Mouse (Mus musculus): ENCODE data around the gene Ankrd13c. TPM values are rescaled to one million over a fixed set of nuclear protein-coding genes. Genes with fewer than 3 reads are reported as not detected.

Gene Ankrd13c
- polyA plus RNA-seq, 1 experiment, result 71.7 TPM

DNA sequence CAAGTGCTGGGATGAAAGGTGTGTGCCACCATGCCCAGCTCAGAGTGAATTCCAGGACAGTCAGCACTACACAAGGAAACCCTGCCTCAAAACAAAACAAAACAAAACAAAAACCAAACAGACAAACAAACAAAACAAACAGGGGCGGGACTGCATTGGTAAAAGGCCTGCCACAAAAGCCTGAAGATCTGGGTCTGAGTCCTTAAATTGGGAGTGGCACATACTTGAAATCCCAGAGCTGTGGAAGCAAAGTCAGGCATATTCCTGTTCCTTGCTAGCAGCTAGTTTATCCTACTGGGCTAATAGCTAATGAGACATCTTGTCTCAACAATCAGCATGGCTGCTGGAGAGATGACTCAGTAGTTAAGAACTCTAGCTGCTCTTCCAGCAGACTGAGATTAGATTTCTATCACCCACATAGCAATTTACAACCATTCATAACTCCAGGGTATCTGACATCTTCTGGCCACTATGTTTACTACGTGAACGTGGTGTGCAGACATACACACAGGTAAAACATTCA, 12.7 kb upstream of the Ankrd13c start:
- Histone ChIP-seq H3K4me3 (ENCODE audit: low read depth, low read length) (no peak overlapping the region), H3K27ac (ENCODE audit: insufficient read depth, low read length) (peak overlapping the region; percentile 2; the same call in 1 of the 2 replicates), H3K9me3 (replicated peaks; ENCODE audit: control insufficient read depth, insufficient read depth, low read length, poor library complexity, severe bottlenecking) (no peaks in the 10 kb centered on the region), H3K4me1 (ENCODE audit: control insufficient read depth, insufficient read depth, low read length) (peaks cover 5% of the 10 kb centered on the region), H3K36me3 (ENCODE audit: control insufficient read depth, insufficient read depth, low read length, poor library complexity, severe bottlenecking) (no peaks in the 10 kb centered on the region), H3K9ac (ENCODE audit: low read depth, poor library complexity, severe bottlenecking) (no peak overlapping the region), H3K27me3 (ENCODE audit: control insufficient read depth, insufficient read depth, low read length, poor library complexity, severe bottlenecking) (no peaks in the 10 kb centered on the region)
- TF ChIP-seq EP300 (IDR thresholded peaks at IDR 0.05; ENCODE audit: insufficient read depth, low read depth, low read length), result no peak
- no peak for TF ChIP-seq POLR2A (IDR thresholded peaks at IDR 0.05; ENCODE audit: insufficient read depth, low read length)
- no peak for TF ChIP-seq CTCF (IDR thresholded peaks at IDR 0.05; ENCODE audit: low read depth, low read length)

DNA sequence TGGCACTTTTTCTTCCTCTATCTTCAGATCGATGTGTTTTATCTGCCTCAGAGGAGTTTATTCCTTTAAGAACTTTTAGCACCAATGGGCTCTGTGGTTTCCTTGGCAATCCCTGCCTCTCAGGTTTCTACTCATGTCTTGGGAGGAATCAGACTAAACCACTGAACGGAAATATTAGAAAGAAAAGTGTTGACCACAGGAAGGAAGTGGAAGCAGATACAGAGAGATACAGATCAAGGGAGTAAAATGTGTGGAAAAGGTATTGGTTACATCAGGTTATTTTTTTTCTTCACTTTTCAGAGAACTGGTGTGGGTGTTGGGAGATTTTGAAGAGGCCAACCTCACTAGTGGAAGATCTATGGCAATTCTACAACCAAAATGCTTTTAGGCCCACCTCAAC, 8.5 kb upstream of the Ankrd13c start:
- Histone ChIP-seq H3K9ac (ENCODE audit: low read depth, poor library complexity, severe bottlenecking) (no peak overlapping the region), H3K9me3 (replicated peaks; ENCODE audit: control insufficient read depth, insufficient read depth, low read length, poor library complexity, severe bottlenecking) (no peaks in the 10 kb centered on the region), H3K27ac (ENCODE audit: insufficient read depth, low read length) (no peak overlapping the region), H3K4me1 (ENCODE audit: control insufficient read depth, insufficient read depth, low read length) (no peaks in the 10 kb centered on the region), H3K36me3 (ENCODE audit: control insufficient read depth, insufficient read depth, low read length, poor library complexity, severe bottlenecking) (no peaks in the 10 kb centered on the region), H3K27me3 (ENCODE audit: control insufficient read depth, insufficient read depth, low read length, poor library complexity, severe bottlenecking) (no peaks in the 10 kb centered on the region), H3K4me3 (ENCODE audit: low read depth, low read length) (no peak overlapping the region)
- TF ChIP-seq CTCF (IDR thresholded peaks at IDR 0.05; ENCODE audit: low read depth, low read length), result no peak
- TF ChIP-seq EP300 (IDR thresholded peaks at IDR 0.05; ENCODE audit: insufficient read depth, low read depth, low read length), result no peak
- TF ChIP-seq POLR2A (IDR thresholded peaks at IDR 0.05; ENCODE audit: insufficient read depth, low read length), result no peak

DNA sequence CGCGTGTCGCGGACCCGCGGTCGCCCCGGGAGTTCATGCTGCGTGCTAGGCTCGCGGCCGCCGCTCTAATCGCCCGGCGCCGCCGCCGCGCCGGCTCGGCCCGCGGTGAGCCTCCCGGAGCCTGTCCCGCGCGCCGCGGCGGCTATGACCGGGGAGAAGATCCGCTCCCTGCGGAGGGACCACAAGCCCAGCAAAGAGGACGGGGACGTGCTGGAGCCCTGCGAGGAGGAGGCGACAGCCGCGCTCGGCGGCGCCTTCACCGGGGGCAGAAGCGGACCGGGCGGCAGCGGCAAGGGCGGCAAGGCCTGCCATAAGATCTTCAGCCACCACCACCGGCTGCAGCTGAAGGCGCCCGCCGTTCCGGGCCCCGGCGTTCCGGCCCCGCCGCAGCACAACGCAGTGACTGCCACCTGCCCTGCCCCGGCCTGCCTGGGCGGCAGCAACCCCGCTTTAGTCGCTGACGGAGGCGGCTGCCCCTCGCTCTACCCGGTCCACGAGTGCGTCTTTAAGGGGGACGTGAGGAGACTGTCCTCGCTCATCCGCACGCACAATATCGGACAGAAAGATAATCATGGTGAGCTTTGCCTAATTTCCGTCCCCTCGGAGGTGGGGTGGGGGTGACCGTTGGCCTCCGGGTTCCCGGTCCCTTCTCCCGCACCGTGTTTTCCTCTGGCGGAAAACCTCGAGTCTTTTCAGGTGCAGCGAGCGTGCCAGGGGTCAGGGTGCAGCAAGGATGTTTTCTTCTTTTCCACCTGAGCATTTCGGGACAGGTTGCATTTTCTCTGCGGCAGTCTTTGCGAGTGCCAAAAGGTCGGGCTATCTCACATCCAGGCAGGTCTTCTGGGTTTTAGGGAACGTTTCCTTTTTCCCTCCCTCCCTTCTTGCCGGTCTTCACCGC, 593 bp downstream of the Ankrd13c start:
- Histone ChIP-seq H3K4me1 (ENCODE audit: control insufficient read depth, insufficient read depth, low read length) (no peaks in the 10 kb centered on the region), H3K9ac (ENCODE audit: low read depth, poor library complexity, severe bottlenecking) (peak overlapping the region; percentile 95), H3K27me3 (ENCODE audit: control insufficient read depth, insufficient read depth, low read length, poor library complexity, severe bottlenecking) (no peaks in the 10 kb centered on the region), H3K36me3 (ENCODE audit: control insufficient read depth, insufficient read depth, low read length, poor library complexity, severe bottlenecking) (peaks cover 6% of the 10 kb centered on the region; the same call in 1 of the 2 replicates), H3K27ac (ENCODE audit: insufficient read depth, low read length) (no peak overlapping the region), H3K9me3 (replicated peaks; ENCODE audit: control insufficient read depth, insufficient read depth, low read length, poor library complexity, severe bottlenecking) (no peaks in the 10 kb centered on the region), H3K4me3 (ENCODE audit: low read depth, low read length) (peak overlapping the region; percentile 94)
- no peak for TF ChIP-seq CTCF (IDR thresholded peaks at IDR 0.05; ENCODE audit: low read depth, low read length)

- Histone ChIP-seq H3K27ac (ENCODE audit: insufficient read depth, low read length) (no peak overlapping the region), H3K4me3 (ENCODE audit: low read depth, low read length) (no peak overlapping the region), H3K4me1 (ENCODE audit: control insufficient read depth, insufficient read depth, low read length) (no peaks in the 10 kb centered on the region), H3K9me3 (replicated peaks; ENCODE audit: control insufficient read depth, insufficient read depth, low read length, poor library complexity, severe bottlenecking) (no peaks in the 10 kb centered on the region), H3K36me3 (ENCODE audit: control insufficient read depth, insufficient read depth, low read length, poor library complexity, severe bottlenecking) (peaks cover 6% of the 10 kb centered on the region; the same call in 1 of the 2 replicates), H3K9ac (ENCODE audit: low read depth, poor library complexity, severe bottlenecking) (no peak overlapping the region), H3K27me3 (ENCODE audit: control insufficient read depth, insufficient read depth, low read length, poor library complexity, severe bottlenecking) (no peaks in the 10 kb centered on the region)
- TF ChIP-seq EP300 (IDR thresholded peaks at IDR 0.05; ENCODE audit: insufficient read depth, low read depth, low read length) (no peak), CTCF (IDR thresholded peaks at IDR 0.05; ENCODE audit: low read depth, low read length) (no peak), POLR2A (IDR thresholded peaks at IDR 0.05; ENCODE audit: insufficient read depth, low read length) (no peak)
These were observed 5.7 kb downstream of the Ankrd13c start for GRCm38 (mm10) chr3:157952716-157953115.

DNA sequence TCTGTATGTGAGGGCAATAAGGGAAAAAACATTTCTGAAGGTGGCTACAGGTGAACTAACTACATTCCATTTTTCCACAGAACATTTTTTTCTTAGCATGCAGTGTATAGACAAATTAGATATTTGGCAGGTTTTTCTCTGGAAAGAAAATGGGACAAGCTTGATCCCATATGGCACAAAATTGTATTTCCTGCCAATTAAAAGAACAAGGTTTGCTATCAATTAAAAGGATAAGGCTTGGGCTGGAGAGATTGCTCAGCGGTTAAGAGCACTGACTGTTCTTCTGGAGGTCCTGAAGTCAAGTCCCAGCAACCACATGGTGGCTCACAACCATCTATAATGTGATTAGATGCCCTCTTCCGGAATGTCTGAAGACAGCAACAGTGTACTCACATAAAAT, 8.4 kb downstream of the Ankrd13c start:
- Histone ChIP-seq H3K27ac (ENCODE audit: insufficient read depth, low read length) (no peak overlapping the region), H3K9ac (ENCODE audit: low read depth, poor library complexity, severe bottlenecking) (no peak overlapping the region), H3K36me3 (ENCODE audit: control insufficient read depth, insufficient read depth, low read length, poor library complexity, severe bottlenecking) (peaks cover 4% of the 10 kb centered on the region; the same call in 1 of the 2 replicates), H3K4me3 (ENCODE audit: low read depth, low read length) (no peak overlapping the region), H3K27me3 (ENCODE audit: control insufficient read depth, insufficient read depth, low read length, poor library complexity, severe bottlenecking) (no peaks in the 10 kb centered on the region), H3K9me3 (replicated peaks; ENCODE audit: control insufficient read depth, insufficient read depth, low read length, poor library complexity, severe bottlenecking) (0 out of 2 replicates have a peak, but pooled peaks cover 4% of the 10 kb centered on the region), H3K4me1 (ENCODE audit: control insufficient read depth, insufficient read depth, low read length) (no peaks in the 10 kb centered on the region)
- no peak for TF ChIP-seq POLR2A (IDR thresholded peaks at IDR 0.05; ENCODE audit: insufficient read depth, low read length)
- no peak for TF ChIP-seq CTCF (IDR thresholded peaks at IDR 0.05; ENCODE audit: low read depth, low read length)
- no peak for TF ChIP-seq EP300 (IDR thresholded peaks at IDR 0.05; ENCODE audit: insufficient read depth, low read depth, low read length)

DNA sequence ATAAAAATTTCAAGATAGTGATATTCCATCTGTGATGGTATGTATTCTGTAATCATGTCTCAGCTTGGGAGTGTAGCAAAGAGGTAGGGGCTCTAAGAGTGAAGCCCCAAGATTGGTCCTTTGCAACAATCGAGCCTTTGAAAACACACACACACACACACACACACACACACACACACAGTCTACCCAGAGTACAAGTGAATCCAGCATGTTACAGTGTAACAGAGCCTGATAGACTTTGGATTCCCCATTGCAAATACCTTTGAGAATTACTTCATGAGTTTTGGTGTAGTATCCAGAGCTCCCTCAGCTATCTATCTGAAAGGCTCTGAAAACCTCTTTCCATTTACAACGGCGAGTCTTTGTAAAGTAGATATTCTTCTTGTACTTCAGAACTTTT, 9.2 kb downstream of the Ankrd13c start:
- Histone ChIP-seq H3K27ac (ENCODE audit: insufficient read depth, low read length) (no peak overlapping the region), H3K9me3 (replicated peaks; ENCODE audit: control insufficient read depth, insufficient read depth, low read length, poor library complexity, severe bottlenecking) (0 out of 2 replicates have a peak, but pooled peaks cover 4% of the 10 kb centered on the region), H3K4me3 (ENCODE audit: low read depth, low read length) (no peak overlapping the region), H3K27me3 (ENCODE audit: control insufficient read depth, insufficient read depth, low read length, poor library complexity, severe bottlenecking) (no peaks in the 10 kb centered on the region), H3K36me3 (ENCODE audit: control insufficient read depth, insufficient read depth, low read length, poor library complexity, severe bottlenecking) (no peaks in the 10 kb centered on the region), H3K9ac (ENCODE audit: low read depth, poor library complexity, severe bottlenecking) (no peak overlapping the region), H3K4me1 (ENCODE audit: control insufficient read depth, insufficient read depth, low read length) (no peaks in the 10 kb centered on the region)
- TF ChIP-seq EP300 (IDR thresholded peaks at IDR 0.05; ENCODE audit: insufficient read depth, low read depth, low read length), result no peak
- TF ChIP-seq CTCF (IDR thresholded peaks at IDR 0.05; ENCODE audit: low read depth, low read length), result no peak
- no peak for TF ChIP-seq POLR2A (IDR thresholded peaks at IDR 0.05; ENCODE audit: insufficient read depth, low read length)
